Mouse (Mus musculus): ENCODE results near the gene Csnk1e. TPM values are rescaled to one million over a fixed set of nuclear protein-coding genes. Genes with fewer than 3 reads are reported as not detected.
A peak's percentile ranks its signal among the peaks of the same experiment; 100 is the strongest.

Gene Csnk1e
- total and polyA plus RNA-seq, 2 experiments from 2014 or later = 178 to 323 TPM

DNA sequence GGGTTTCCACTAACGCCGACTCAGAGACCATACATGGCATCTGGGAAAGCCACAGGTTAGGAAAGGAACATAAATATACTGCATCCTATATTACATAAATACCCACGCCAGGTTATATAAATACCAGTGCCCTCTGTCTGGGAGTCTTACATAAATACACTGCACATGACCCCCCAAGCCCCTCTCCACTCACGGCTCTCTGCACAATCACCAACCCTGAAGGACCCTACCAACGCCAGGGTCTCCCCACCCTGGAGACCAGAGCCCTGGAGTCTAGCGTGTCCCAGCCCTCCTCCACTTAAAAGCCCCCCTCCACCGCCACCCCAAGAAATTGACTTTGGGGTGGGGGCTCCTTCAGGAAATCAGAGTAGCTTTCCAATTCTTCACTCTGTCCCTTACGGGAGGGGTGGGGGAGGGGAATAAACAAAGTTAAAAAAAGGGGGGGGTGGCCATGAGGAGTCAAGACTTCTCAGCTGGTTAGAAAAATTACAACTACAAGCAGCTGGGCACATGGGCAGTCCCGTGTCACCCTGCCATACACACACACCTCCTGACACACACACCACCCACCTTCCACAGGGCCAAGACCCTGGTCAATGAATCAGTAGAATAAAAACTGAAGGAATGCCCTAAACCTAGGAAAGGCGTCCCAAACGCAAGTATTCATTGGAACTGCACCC, 14.6 kb downstream of the Csnk1e start:
- H3K27me3 ChIP-seq (ENCODE audit: insufficient read depth, low read length) = no peaks in the 10 kb centered on the region
- TF ChIP-seq CTCF (IDR thresholded peaks at IDR 0.05; ENCODE audit: low read depth) = no peak
- H3K36me3 ChIP-seq (ENCODE audit: insufficient read depth, low read length) = peaks cover 6% of the 10 kb centered on the region; the same call in 1 of the 2 replicates
- H3K4me2 ChIP-seq (ENCODE audit: low read depth, low read length) = peak overlapping the region; percentile 98
- H3K9me3 ChIP-seq (ENCODE audit: low read length) = no peaks in the 10 kb centered on the region
- H3K4me1 ChIP-seq (ENCODE audit: insufficient read depth, low read length) = peaks cover 45% of the 10 kb centered on the region
- H3K27ac ChIP-seq = peak overlapping the region; percentile 96
- H3K9ac ChIP-seq (replicated peaks; ENCODE audit: low read length) = peak overlapping the region; percentile 99
- DNase-seq (ENCODE audit: low spot score) = no peak
- 7% methylated on average over 11 of the region's 11 CpGs for WGBS
- peak overlapping the region; percentile 96 for H3K4me3 ChIP-seq (ENCODE audit: low read length)
- 0 out of 2 replicates have a peak, but pooled peaks have one; percentile 18 for ATAC-seq

DNA sequence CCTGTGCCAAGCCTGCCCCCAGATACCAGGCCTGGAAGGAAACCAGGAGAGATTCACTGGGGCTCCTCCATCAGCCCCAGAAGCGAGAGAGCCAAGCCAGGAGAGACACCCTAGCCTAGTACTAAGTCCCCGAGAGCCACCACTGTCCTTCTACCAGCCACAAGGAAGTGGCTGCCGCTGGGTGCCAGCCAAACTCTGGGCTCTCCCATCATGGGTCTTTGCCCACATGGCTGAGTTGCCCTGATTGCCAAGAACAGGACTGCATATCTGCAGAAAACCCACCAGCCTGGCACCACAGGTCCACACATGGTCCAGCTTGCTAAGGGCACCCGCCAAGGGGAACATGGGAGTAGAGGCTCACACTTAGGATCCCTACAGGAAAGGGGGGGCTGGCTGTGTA, 15.1 kb downstream of the Csnk1e start:
- WGBS = 45% methylated on average over 4 of the region's 4 CpGs
- Histone ChIP-seq H3K27me3 (ENCODE audit: insufficient read depth, low read length) (no peaks in the 10 kb centered on the region), H3K9ac (replicated peaks; ENCODE audit: low read length) (peak overlapping the region; percentile 99), H3K4me2 (ENCODE audit: low read depth, low read length) (peak overlapping the region; percentile 98), H3K27ac (peak overlapping the region; percentile 96; the same call in 1 of the 2 replicates), H3K36me3 (ENCODE audit: insufficient read depth, low read length) (peaks cover 6% of the 10 kb centered on the region; the same call in 1 of the 2 replicates), H3K4me1 (ENCODE audit: insufficient read depth, low read length) (peaks cover 51% of the 10 kb centered on the region), H3K9me3 (ENCODE audit: low read length) (no peaks in the 10 kb centered on the region), H3K4me3 (ENCODE audit: low read length) (peak overlapping the region; percentile 96)
- ATAC-seq (no peak), DNase-seq (ENCODE audit: low spot score) (peak; percentile 70)
- no peak for TF ChIP-seq CTCF (IDR thresholded peaks at IDR 0.05; ENCODE audit: low read depth)

- no peak overlapping the region for H3K27ac ChIP-seq
- TF ChIP-seq CTCF (IDR thresholded peaks at IDR 0.05; ENCODE audit: low read depth) = no peak
- peaks cover 9% of the 10 kb centered on the region; the same call in 1 of the 2 replicates for H3K36me3 ChIP-seq (ENCODE audit: insufficient read depth, low read length)
- H3K27me3 ChIP-seq (ENCODE audit: insufficient read depth, low read length) = no peaks in the 10 kb centered on the region
- H3K9me3 ChIP-seq (ENCODE audit: low read length) = no peaks in the 10 kb centered on the region
- H3K4me2 ChIP-seq (ENCODE audit: low read depth, low read length) = peak overlapping the region; percentile 98
- H3K4me1 ChIP-seq (ENCODE audit: insufficient read depth, low read length) = peaks cover 54% of the 10 kb centered on the region
- DNase-seq (ENCODE audit: low spot score) (no peak), ATAC-seq (no peak)
- H3K4me3 ChIP-seq (ENCODE audit: low read length) = no peak overlapping the region
- 81% methylated on average over 4 of the region's 4 CpGs for WGBS
- H3K9ac ChIP-seq (replicated peaks; ENCODE audit: low read length) = no peak overlapping the region; the same call in 1 of the 2 replicates
These were observed 16.0 kb downstream of the Csnk1e start for GRCm38 (mm10) chr15:79439386-79439785.

- Histone ChIP-seq H3K9ac (replicated peaks; ENCODE audit: low read length) (no peak overlapping the region; the same call in 1 of the 2 replicates), H3K4me2 (ENCODE audit: low read depth, low read length) (peak overlapping the region; percentile 98; the same call in 1 of the 2 replicates), H3K4me1 (ENCODE audit: insufficient read depth, low read length) (peaks cover 54% of the 10 kb centered on the region), H3K36me3 (ENCODE audit: insufficient read depth, low read length) (peaks cover 9% of the 10 kb centered on the region; the same call in 1 of the 2 replicates), H3K9me3 (ENCODE audit: low read length) (no peaks in the 10 kb centered on the region), H3K27me3 (ENCODE audit: insufficient read depth, low read length) (no peaks in the 10 kb centered on the region), H3K27ac (no peak overlapping the region), H3K4me3 (ENCODE audit: low read length) (no peak overlapping the region)
- TF ChIP-seq CTCF (IDR thresholded peaks at IDR 0.05; ENCODE audit: low read depth) = no peak
- 75% methylated on average over 8 of the region's 8 CpGs for WGBS
- DNase-seq (ENCODE audit: low spot score) = no peak
- no peak for ATAC-seq
These were observed 16.6 kb downstream of the Csnk1e start for GRCm38 (mm10) chr15:79438816-79439215.

GRCm38 (mm10) chr15:79438209-79438810, 17.1 kb downstream of the Csnk1e start:
- H3K4me3 ChIP-seq (ENCODE audit: low read length) = no peak overlapping the region
- no peak overlapping the region for H3K27ac ChIP-seq
- H3K36me3 ChIP-seq (ENCODE audit: insufficient read depth, low read length) = peaks cover 9% of the 10 kb centered on the region; the same call in 1 of the 2 replicates

DNA sequence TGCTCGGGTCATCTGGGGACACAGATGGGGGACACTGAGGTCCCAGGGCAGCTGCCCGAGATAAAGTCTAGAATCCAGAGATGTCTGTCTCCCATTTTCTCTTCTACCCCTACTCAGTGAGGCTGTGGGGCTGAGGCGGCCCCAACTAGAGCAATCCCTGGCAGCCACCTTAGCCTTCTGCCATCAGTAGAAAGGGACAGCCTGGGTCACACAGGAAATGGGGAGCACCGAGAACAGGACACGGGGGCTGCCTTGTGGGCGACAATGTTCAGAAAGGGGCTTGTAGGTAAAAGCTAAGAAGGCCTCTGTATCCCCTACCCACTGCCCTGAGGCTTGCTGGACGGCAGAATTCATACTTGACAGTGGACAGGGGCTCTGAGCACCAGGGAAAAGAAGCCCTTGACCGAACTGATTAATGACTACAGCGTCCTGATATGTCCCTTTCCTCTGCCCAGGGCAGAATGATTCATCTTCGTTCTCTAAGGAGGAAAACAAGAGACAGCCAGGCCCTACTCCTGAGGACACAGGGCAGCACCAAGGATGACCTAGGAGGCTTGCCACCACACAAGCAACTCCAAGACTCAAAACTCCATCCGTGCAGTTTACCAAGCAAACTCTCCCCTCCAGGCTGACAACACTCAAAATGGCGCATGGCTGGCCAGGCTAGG, 17.7 kb downstream of the Csnk1e start:
- Histone ChIP-seq H3K4me2 (ENCODE audit: low read depth, low read length) (no peak overlapping the region), H3K36me3 (ENCODE audit: insufficient read depth, low read length) (peaks cover 9% of the 10 kb centered on the region; the same call in 1 of the 2 replicates)
- 83% methylated on average over 12 of the region's 12 CpGs for WGBS

More at GRCm38 (mm10) chr15:79438209-79438810, 17.1 kb downstream of the Csnk1e start:
- no peak for ATAC-seq
- 84% methylated on average over 6 of the region's 6 CpGs for WGBS
- DNase-seq (ENCODE audit: low spot score) = no peak
- Histone ChIP-seq H3K4me2 (ENCODE audit: low read depth, low read length) (0 out of 2 replicates have a peak overlapping the region, but pooled peaks have one; percentile 98), H3K9me3 (ENCODE audit: low read length) (no peaks in the 10 kb centered on the region), H3K9ac (replicated peaks; ENCODE audit: low read length) (no peak overlapping the region; the same call in 1 of the 2 replicates), H3K27me3 (ENCODE audit: insufficient read depth, low read length) (no peaks in the 10 kb centered on the region), H3K4me1 (ENCODE audit: insufficient read depth, low read length) (peaks cover 54% of the 10 kb centered on the region)
- no peak for TF ChIP-seq CTCF (IDR thresholded peaks at IDR 0.05; ENCODE audit: low read depth)

More for the DNA sequence above, 17.7 kb downstream of the Csnk1e start:
- Histone ChIP-seq H3K27ac (no peak overlapping the region), H3K4me1 (ENCODE audit: insufficient read depth, low read length) (peaks cover 52% of the 10 kb centered on the region), H3K4me3 (ENCODE audit: low read length) (no peak overlapping the region), H3K9ac (replicated peaks; ENCODE audit: low read length) (no peak overlapping the region), H3K27me3 (ENCODE audit: insufficient read depth, low read length) (no peaks in the 10 kb centered on the region), H3K9me3 (ENCODE audit: low read length) (no peaks in the 10 kb centered on the region)
- DNase-seq (ENCODE audit: low spot score) = no peak
- no peak for ATAC-seq
- no peak for TF ChIP-seq CTCF (IDR thresholded peaks at IDR 0.05; ENCODE audit: low read depth)
